Mouse (Mus musculus) G1E (cell line): ENCODE data around the gene Foxe3. TPM values are rescaled to one million over a fixed set of nuclear protein-coding genes. Genes with fewer than 3 reads are reported as not detected.
A peak's percentile ranks its signal among the peaks of the same experiment; 100 is the strongest.
"Not testable (repeated sequence)": the region's sequence is repeated elsewhere in the genome, so short reads cannot be mapped to it uniquely, and the experiment has no call there.

Experiments used
- ATAC-seq: 2 replicates; pipeline ENCODE4 v1.8.0; 2016; ENCODE audit warnings: mild to moderate bottlenecking; ENCODE audit not compliant: insufficient number of reproducible peaks, poor library complexity, low FRiP score, severe bottlenecking; ENCODE audit errors: extremely low read depth
- DNase-seq: peaks from one replicate; pipeline ENCODE4 v3.0.0; 2012; ENCODE audit warnings: low spot score
- H3K27me3 ChIP-seq: 2 replicates; pipeline ENCODE4 v1.6.1; 2012; ENCODE audit warnings: mild to moderate bottlenecking, low read length, inconsistent platforms; ENCODE audit not compliant: insufficient read depth
- H3K36me3 ChIP-seq: replicated peaks from 2 replicates; pipeline ENCODE3; 2012; ENCODE audit warnings: mild to moderate bottlenecking, inconsistent platforms
- H3K4me1 ChIP-seq: 2 replicates; pipeline ENCODE4 v1.6.1; 2012; ENCODE audit warnings: low read depth, low read length, inconsistent platforms, mixed read lengths; ENCODE audit not compliant: insufficient read depth
- H3K4me3 ChIP-seq: 2 replicates; pipeline ENCODE4 v1.5.1; 2012; ENCODE audit warnings: low read depth, mild to moderate bottlenecking, inconsistent platforms, low read length, moderate library complexity, mixed read lengths
- H3K9me3 ChIP-seq: replicated peaks from 2 replicates; pipeline ENCODE4 v1.6.1; 2012; ENCODE audit warnings: inconsistent platforms
- CTCF ChIP-seq: IDR thresholded peaks from 2 replicates; pipeline ENCODE4 v1.5.1; 2012; ENCODE audit warnings: low read depth, low read length, inconsistent platforms, mixed read lengths
- GATA1 ChIP-seq: IDR thresholded peaks from 2 replicates; pipeline ENCODE4 v1.6.1; 2012; ENCODE audit warnings: borderline replicate concordance, low read length, inconsistent platforms, mixed read lengths
- GATA2 ChIP-seq: IDR thresholded peaks from 2 replicates; pipeline ENCODE4 v1.6.1; 2012; ENCODE audit warnings: low read depth, low read length, inconsistent platforms, borderline replicate concordance
- POLR2AphosphoS5 ChIP-seq: IDR thresholded peaks from 2 replicates; pipeline ENCODE4 v1.6.1; 2012; ENCODE audit warnings: low read depth, low read length, inconsistent platforms; ENCODE audit not compliant: insufficient replicate concordance
- TAL1 ChIP-seq: conservative IDR thresholded peaks from 2 replicates; pipeline ENCODE4 v1.6.1; 2012; ENCODE audit warnings: low read depth, low read length, inconsistent platforms, mixed read lengths
- polyA plus RNA-seq: library from polyadenylated mRNA; stranded (reverse); fragments of >175 nt; gene quantifications from 2 replicates; pipeline ENCODE4 v1.2.3, GENCODE M21; 2012
- total RNA-seq, 2 experiments: library from RNA; stranded (forward) in 1 of 2; stranded (reverse) in 1 of 2; fragments of 200-1000 nt in 1 of 2; fragments of >200 nt in 1 of 2; fragmentation: Nextera tagmentation in 1 of 2; gene quantifications; 2 replicates each; pipeline ENCODE4 v1.2.3; 2014 to 2017

The Foxe3 gene
- total RNA-seq (2014; fragmentation: Nextera tagmentation), result not detected in 2 replicates
- not detected in 2 replicates for total RNA-seq (2017)
- polyA plus RNA-seq, result not detected in 2 replicates

DNA sequence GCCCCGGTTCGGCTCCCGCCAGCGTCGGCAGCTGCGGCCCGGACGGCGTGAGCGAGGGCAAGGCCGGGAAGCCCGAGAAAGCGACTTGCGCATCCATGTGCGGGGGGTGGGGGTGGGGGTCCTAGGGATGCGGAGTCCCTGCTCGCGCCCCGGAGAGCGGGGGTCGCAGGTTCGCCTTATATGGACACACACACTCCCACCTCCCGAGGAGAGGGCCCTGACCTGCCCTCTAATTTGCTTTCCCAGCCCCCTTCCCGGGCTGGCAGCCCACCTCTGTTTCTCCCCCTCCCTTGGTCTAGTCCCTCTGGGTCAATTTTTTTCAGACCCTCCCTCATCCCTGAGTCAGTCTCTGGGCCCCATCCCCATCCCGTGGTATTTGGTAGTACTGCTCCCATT lies at the start of gene Foxe3:
Foxe3 (minus strand) TSS at position 97 of the 396 bp plus-strand sequence.
- ATAC-seq (no peak), DNase-seq (no peak)
- Histone ChIP-seq H3K27me3 (peaks cover 7% of the 10 kb centered on the region), H3K4me3 (peak within 1 kb of the TSS; percentile 9; the same call in 1 of the 2 replicates), H3K36me3 (no peaks in the 10 kb centered on the region), H3K4me1 (no peaks in the 10 kb centered on the region), H3K9me3 (peaks cover 14% of the 10 kb centered on the region)
- TF ChIP-seq GATA1, result no peak
- TF ChIP-seq TAL1, result no peak
- no peak for TF ChIP-seq CTCF
- no peak for TF ChIP-seq GATA2
- no peak for TF ChIP-seq POLR2AphosphoS5

DNA sequence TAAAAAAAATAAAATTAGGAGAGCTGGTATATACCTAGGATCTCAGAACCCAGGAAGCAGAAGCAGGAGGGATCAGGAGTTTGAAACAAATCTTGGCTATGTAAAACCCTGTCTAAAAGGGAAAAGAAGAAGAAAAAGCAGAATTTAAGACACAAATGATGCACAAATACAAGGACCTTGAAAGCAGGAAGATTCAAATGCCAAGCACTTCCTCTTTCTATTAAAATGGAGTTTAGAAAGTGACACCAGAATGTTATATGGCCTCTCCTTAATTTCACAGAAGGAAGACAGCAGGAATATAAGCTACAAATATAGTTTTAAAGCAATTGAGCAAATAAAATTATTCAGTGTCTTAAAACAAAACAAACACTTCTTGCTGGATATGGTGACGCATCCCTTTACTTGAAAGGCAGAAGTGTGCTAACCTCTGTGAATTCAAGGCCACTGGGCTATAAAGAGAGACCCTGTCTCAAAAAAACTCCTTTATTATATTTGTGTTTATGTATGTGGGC lies 47.5 kb upstream of the Foxe3 start:
- Histone ChIP-seq H3K36me3 (peaks cover 16% of the 10 kb centered on the region), H3K4me1 (peaks cover 4% of the 10 kb centered on the region; the same call in 1 of the 2 replicates), H3K9me3 (no peaks in the 10 kb centered on the region), H3K4me3 (no peak overlapping the region), H3K27me3 (no peaks in the 10 kb centered on the region)
- no peak for ATAC-seq
- no peak for TF ChIP-seq GATA1
- no peak for TF ChIP-seq TAL1
- TF ChIP-seq CTCF, result no peak
- no peak for TF ChIP-seq GATA2
- TF ChIP-seq POLR2AphosphoS5, result no peak
- no peak for DNase-seq

DNA sequence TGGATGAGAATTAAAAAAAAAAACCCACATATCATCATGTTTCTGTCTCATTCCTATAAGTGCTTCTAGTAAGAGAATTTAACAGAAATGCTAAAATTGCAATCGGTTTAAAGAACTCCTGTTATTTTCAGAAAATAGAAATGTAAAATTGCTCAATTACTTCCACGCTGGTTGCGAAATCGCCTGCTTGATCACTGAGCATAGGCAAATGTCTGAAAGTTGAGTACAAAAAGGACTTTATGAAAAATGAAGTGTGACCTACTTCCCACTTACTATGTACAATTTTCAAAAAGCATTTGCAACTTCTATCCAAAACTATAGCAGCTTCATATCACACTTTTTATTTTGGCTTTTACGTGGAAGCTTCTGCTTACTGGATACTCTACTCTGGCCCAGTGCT lies 44.9 kb upstream of the Foxe3 start:
- H3K9me3 ChIP-seq, result no peaks in the 10 kb centered on the region
- TF ChIP-seq TAL1 (no peak), GATA1 (no peak), POLR2AphosphoS5 (no peak), GATA2 (no peak), CTCF (no peak)
- no peak overlapping the region for H3K4me3 ChIP-seq
- peaks cover 39% of the 10 kb centered on the region for H3K36me3 ChIP-seq
- DNase-seq, result no peak
- H3K4me1 ChIP-seq, result peaks cover 4% of the 10 kb centered on the region; the same call in 1 of the 2 replicates
- no peaks in the 10 kb centered on the region for H3K27me3 ChIP-seq
- no peak for ATAC-seq

DNA sequence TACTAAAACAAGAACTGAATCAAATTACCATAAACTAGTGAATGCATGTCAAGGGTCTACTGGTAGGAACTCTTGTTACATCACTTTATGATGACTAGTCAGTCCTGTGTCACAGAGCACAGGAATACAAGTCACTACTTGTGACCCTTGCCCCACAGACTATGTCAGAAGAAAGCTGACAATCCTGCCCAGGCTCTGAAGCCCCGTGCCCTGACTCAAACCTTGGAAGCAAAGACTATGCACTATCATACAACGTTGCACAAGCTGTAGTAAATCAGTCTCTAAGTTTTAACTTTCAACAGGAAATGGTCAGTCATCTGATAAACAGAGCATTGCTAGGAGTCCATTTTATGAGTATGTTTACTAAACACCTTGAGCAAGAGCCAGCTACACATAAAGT lies 35.1 kb upstream of the Foxe3 start:
- not testable (repeated sequence) for H3K27me3 ChIP-seq, H3K4me3 ChIP-seq, ATAC-seq, H3K9me3 ChIP-seq, DNase-seq, H3K4me1 ChIP-seq
- H3K36me3 ChIP-seq, result peaks cover 49% of the 10 kb centered on the region

DNA sequence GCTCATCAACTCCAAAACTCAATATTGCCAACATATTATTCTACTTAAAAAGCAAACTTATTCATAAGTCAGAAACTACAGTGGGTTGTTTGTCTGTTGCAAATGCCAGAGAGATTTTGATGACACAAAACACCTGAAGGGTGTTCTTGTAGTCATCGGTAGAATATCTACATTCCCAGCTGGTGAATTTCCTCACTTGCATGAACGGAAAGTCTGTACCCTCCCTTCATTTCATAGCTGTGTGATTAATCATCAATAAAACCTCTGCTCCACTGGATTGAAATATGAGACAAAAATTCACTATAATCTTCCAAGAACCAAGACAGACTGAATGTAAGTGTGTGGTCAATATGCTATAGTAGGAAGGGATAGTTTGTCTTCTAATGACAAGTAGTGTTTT lies 33.7 kb upstream of the Foxe3 start:
- DNase-seq, result no peak
- Histone ChIP-seq H3K4me3 (no peak overlapping the region), H3K27me3 (no peaks in the 10 kb centered on the region), H3K9me3 (no peaks in the 10 kb centered on the region), H3K4me1 (no peaks in the 10 kb centered on the region), H3K36me3 (peaks cover 38% of the 10 kb centered on the region)
- no peak for ATAC-seq
- TF ChIP-seq POLR2AphosphoS5 (no peak), GATA1 (no peak), TAL1 (no peak), CTCF (no peak), GATA2 (no peak)

DNA sequence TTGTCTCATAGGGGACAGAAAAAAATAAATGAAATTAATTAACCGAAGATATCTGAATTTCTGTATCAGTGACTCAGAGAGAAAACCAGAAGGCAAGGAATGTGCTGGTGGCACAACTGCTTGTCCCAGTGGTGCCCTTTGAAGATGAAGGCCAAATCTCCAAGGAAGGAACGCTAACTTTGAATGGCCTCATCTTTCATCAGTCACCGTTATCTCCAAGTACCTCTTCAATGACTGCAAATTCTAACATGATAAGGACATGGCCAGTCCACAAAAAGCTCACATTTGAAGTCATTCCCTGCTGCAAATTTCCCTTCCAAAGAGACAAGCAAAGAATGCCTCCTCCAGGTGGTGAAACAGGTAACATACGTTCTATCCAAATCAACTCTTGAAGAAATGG lies 33.0 kb upstream of the Foxe3 start:
- TF ChIP-seq GATA1, result no peak
- no peak for TF ChIP-seq GATA2
- TF ChIP-seq POLR2AphosphoS5, result no peak
- no peak for TF ChIP-seq CTCF
- no peak for TF ChIP-seq TAL1
- Histone ChIP-seq H3K4me1 (no peaks in the 10 kb centered on the region), H3K9me3 (no peaks in the 10 kb centered on the region), H3K4me3 (no peak overlapping the region), H3K27me3 (no peaks in the 10 kb centered on the region), H3K36me3 (peaks cover 33% of the 10 kb centered on the region)
- ATAC-seq (no peak), DNase-seq (no peak)

DNA sequence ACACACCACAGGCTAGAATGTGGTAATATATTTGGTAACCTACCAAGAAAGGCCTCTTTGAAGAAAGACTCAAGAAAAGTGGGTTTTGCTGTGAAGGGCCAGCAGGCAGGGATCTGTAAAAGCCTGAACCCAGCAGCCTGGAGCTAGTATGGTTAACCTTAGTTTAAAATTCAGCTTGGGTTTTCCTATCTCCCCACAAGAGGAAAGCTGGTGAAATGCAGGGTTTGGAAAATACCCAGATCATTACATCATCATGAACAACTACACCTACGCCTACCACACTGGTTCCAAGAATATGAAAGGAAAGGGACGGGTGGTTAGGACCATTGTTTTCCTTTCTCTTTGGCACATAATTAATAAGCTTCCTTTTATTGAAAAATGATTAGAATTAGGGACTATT lies 32.4 kb upstream of the Foxe3 start:
- peaks cover 33% of the 10 kb centered on the region for H3K36me3 ChIP-seq
- ATAC-seq, result no peak

More for the DNA sequence above, 32.4 kb upstream of the Foxe3 start:
- H3K9me3 ChIP-seq, result no peaks in the 10 kb centered on the region
- peaks cover under 1% of the 10 kb centered on the region for H3K27me3 ChIP-seq
- DNase-seq, result no peak
- no peaks in the 10 kb centered on the region for H3K4me1 ChIP-seq
- TF ChIP-seq TAL1 (no peak), POLR2AphosphoS5 (no peak), CTCF (no peak), GATA1 (no peak), GATA2 (no peak)
- no peak overlapping the region for H3K4me3 ChIP-seq
